Mouse (Mus musculus): ENCODE data around the gene Pgap3.

GRCm38 (mm10) chr11:98413731-98414130, 13.4 kb upstream of the Pgap3 start:
- no peak for TF ChIP-seq CTCF (IDR thresholded peaks at IDR 0.05; ENCODE audit: extremely low read depth, insufficient read length, insufficient replicate concordance, low read depth, low read length)
- TF ChIP-seq POLR2A (IDR thresholded peaks at IDR 0.05; ENCODE audit: low read depth, low read length), result no peak
